Mouse (Mus musculus) kidney, adult 2 months (tissue): Measurements from ENCODE around the gene Erg.

Experiments used
- CTCF ChIP-seq: fragments of 200-500 bp; conservative IDR thresholded peaks from 2 replicates; pipeline ENCODE4 v1.5.1; 2011; ENCODE audit warnings: low read depth, mild to moderate bottlenecking, control low read depth, low read length, moderate library complexity, mixed read lengths; ENCODE audit not compliant: insufficient read depth, insufficient read length
- POLR2A ChIP-seq: fragments of 200-500 bp; IDR thresholded peaks from one replicate; pipeline ENCODE4 v1.6.1; 2011; ENCODE audit warnings: low read depth, low read length, control low read depth

GRCm38 (mm10) chr16:95596884-95597577 lies 10.6 kb upstream of the Erg start:
- TF ChIP-seq POLR2A (no peak), CTCF (no peak)
